Mouse (Mus musculus) spleen, adult 2 months (tissue): ENCODE results near the gene Fndc3b.

ENCODE experiments used
- CTCF ChIP-seq: fragments of 200-500 bp; IDR thresholded peaks from 2 replicates; pipeline ENCODE4 v1.5.1; 2011; ENCODE audit warnings: mild to moderate bottlenecking, inconsistent platforms; ENCODE audit not compliant: insufficient read depth, insufficient read length, insufficient replicate concordance; ENCODE audit errors: extremely low read depth
- POLR2A ChIP-seq: fragments of 200-500 bp; IDR thresholded peaks from 2 replicates; pipeline ENCODE4 v1.6.1; 2011; ENCODE audit warnings: low read depth, low read length, inconsistent platforms

- no peak for TF ChIP-seq CTCF
- no peak for TF ChIP-seq POLR2A
These were observed 25.1 kb upstream of the Fndc3b start for GRCm38 (mm10) chr3:27736180-27736579.
